Mouse (Mus musculus): ENCODE results near the gene Grin2c. TPM values are rescaled to one million over a fixed set of nuclear protein-coding genes. Genes with fewer than 3 reads are reported as not detected.

The Grin2c gene
- polyA plus RNA-seq, 1 experiment from 2014 or later = 0.24 TPM

- Histone ChIP-seq H3K4me3 (ENCODE audit: low read depth, low read length) (no peak overlapping the region), H3K9ac (replicated peaks; ENCODE audit: low read depth, low read length) (no peak overlapping the region), H3K9me3 (ENCODE audit: control insufficient read depth, low read length) (no peaks in the 10 kb centered on the region), H3K4me1 (ENCODE audit: control insufficient read depth, insufficient read depth, low read length) (no peaks in the 10 kb centered on the region), H3K27me3 (ENCODE audit: control insufficient read depth, insufficient read depth, low read length) (no peaks in the 10 kb centered on the region), H3K36me3 (ENCODE audit: control insufficient read depth, insufficient read depth, low read length) (no peaks in the 10 kb centered on the region), H3K27ac (ENCODE audit: low read depth, low read length) (no peak overlapping the region), H3K4me2 (ENCODE audit: low read depth, low read length) (no peak overlapping the region)
- 76% methylated on average over 19 of the region's 19 CpGs for WGBS
- ATAC-seq (ENCODE audit: low read depth) = no peak
These were observed 19.4 kb upstream of the Grin2c start for GRCm38 (mm10) chr11:115286201-115286993.

GRCm38 (mm10) chr11:115285282-115285681, 18.2 kb upstream of the Grin2c start:
- H3K4me3 ChIP-seq (ENCODE audit: low read depth, low read length) = no peak overlapping the region
- H3K9ac ChIP-seq (replicated peaks; ENCODE audit: low read depth, low read length) = no peak overlapping the region
- WGBS = 68% methylated on average over 4 of the region's 4 CpGs

GRCm38 (mm10) chr11:115283891-115284620, 17.0 kb upstream of the Grin2c start:
- Histone ChIP-seq H3K4me3 (ENCODE audit: low read depth, low read length) (no peak overlapping the region), H3K4me2 (ENCODE audit: low read depth, low read length) (no peak overlapping the region), H3K36me3 (ENCODE audit: control insufficient read depth, insufficient read depth, low read length) (no peaks in the 10 kb centered on the region), H3K27me3 (ENCODE audit: control insufficient read depth, insufficient read depth, low read length) (no peaks in the 10 kb centered on the region), H3K9ac (replicated peaks; ENCODE audit: low read depth, low read length) (no peak overlapping the region), H3K27ac (ENCODE audit: low read depth, low read length) (no peak overlapping the region), H3K4me1 (ENCODE audit: control insufficient read depth, insufficient read depth, low read length) (no peaks in the 10 kb centered on the region), H3K9me3 (ENCODE audit: control insufficient read depth, low read length) (no peaks in the 10 kb centered on the region)
- no peak for ATAC-seq (ENCODE audit: low read depth)
- WGBS = 88% methylated on average over 12 of the region's 12 CpGs

More at GRCm38 (mm10) chr11:115285282-115285681, 18.2 kb upstream of the Grin2c start:
- no peaks in the 10 kb centered on the region for H3K27me3 ChIP-seq (ENCODE audit: control insufficient read depth, insufficient read depth, low read length)
- ATAC-seq (ENCODE audit: low read depth) = no peak
- no peaks in the 10 kb centered on the region for H3K36me3 ChIP-seq (ENCODE audit: control insufficient read depth, insufficient read depth, low read length)
- H3K27ac ChIP-seq (ENCODE audit: low read depth, low read length) = no peak overlapping the region
- no peak overlapping the region for H3K4me2 ChIP-seq (ENCODE audit: low read depth, low read length)
- no peaks in the 10 kb centered on the region for H3K4me1 ChIP-seq (ENCODE audit: control insufficient read depth, insufficient read depth, low read length)
- no peaks in the 10 kb centered on the region for H3K9me3 ChIP-seq (ENCODE audit: control insufficient read depth, low read length)

GRCm38 (mm10) chr11:115283486-115283765, 16.4 kb upstream of the Grin2c start:
- no peak overlapping the region for H3K27ac ChIP-seq (ENCODE audit: low read depth, low read length)
- WGBS = 67% methylated on average over 9 of the region's 9 CpGs
- ATAC-seq (ENCODE audit: low read depth) = no peak

GRCm38 (mm10) chr11:115282723-115283485, 15.9 kb upstream of the Grin2c start:
- no peak overlapping the region for H3K27ac ChIP-seq (ENCODE audit: low read depth, low read length)
- ATAC-seq (ENCODE audit: low read depth) = no peak; the same call in 1 of the 2 replicates
- no peak overlapping the region for H3K9ac ChIP-seq (replicated peaks; ENCODE audit: low read depth, low read length)
- H3K4me2 ChIP-seq (ENCODE audit: low read depth, low read length) = no peak overlapping the region
- no peaks in the 10 kb centered on the region for H3K4me1 ChIP-seq (ENCODE audit: control insufficient read depth, insufficient read depth, low read length)
- H3K9me3 ChIP-seq (ENCODE audit: control insufficient read depth, low read length) = no peaks in the 10 kb centered on the region
- H3K36me3 ChIP-seq (ENCODE audit: control insufficient read depth, insufficient read depth, low read length) = no peaks in the 10 kb centered on the region
- H3K4me3 ChIP-seq (ENCODE audit: low read depth, low read length) = no peak overlapping the region
- 84% methylated on average over 8 of the region's 8 CpGs for WGBS
- H3K27me3 ChIP-seq (ENCODE audit: control insufficient read depth, insufficient read depth, low read length) = no peaks in the 10 kb centered on the region

More at GRCm38 (mm10) chr11:115283486-115283765, 16.4 kb upstream of the Grin2c start:
- no peak overlapping the region for H3K4me3 ChIP-seq (ENCODE audit: low read depth, low read length)
- no peaks in the 10 kb centered on the region for H3K9me3 ChIP-seq (ENCODE audit: control insufficient read depth, low read length)
- H3K36me3 ChIP-seq (ENCODE audit: control insufficient read depth, insufficient read depth, low read length) = no peaks in the 10 kb centered on the region
- H3K4me2 ChIP-seq (ENCODE audit: low read depth, low read length) = no peak overlapping the region
- H3K4me1 ChIP-seq (ENCODE audit: control insufficient read depth, insufficient read depth, low read length) = no peaks in the 10 kb centered on the region
- H3K9ac ChIP-seq (replicated peaks; ENCODE audit: low read depth, low read length) = no peak overlapping the region
- H3K27me3 ChIP-seq (ENCODE audit: control insufficient read depth, insufficient read depth, low read length) = no peaks in the 10 kb centered on the region

GRCm38 (mm10) chr11:115282295-115282694, 15.3 kb upstream of the Grin2c start:
- H3K4me2 ChIP-seq (ENCODE audit: low read depth, low read length) = no peak overlapping the region
- H3K4me3 ChIP-seq (ENCODE audit: low read depth, low read length) = no peak overlapping the region
- H3K9me3 ChIP-seq (ENCODE audit: control insufficient read depth, low read length) = no peaks in the 10 kb centered on the region
- H3K36me3 ChIP-seq (ENCODE audit: control insufficient read depth, insufficient read depth, low read length) = no peaks in the 10 kb centered on the region
- 0 out of 2 replicates have a peak overlapping the region, but pooled peaks have one; percentile 5 for H3K27ac ChIP-seq (ENCODE audit: low read depth, low read length)
- WGBS = 73% methylated on average over 8 of the region's 8 CpGs
- H3K9ac ChIP-seq (replicated peaks; ENCODE audit: low read depth, low read length) = no peak overlapping the region
- 0 out of 2 replicates have a peak, but pooled peaks cover 3% of the 10 kb centered on the region for H3K4me1 ChIP-seq (ENCODE audit: control insufficient read depth, insufficient read depth, low read length)
- no peak for ATAC-seq (ENCODE audit: low read depth)
- H3K27me3 ChIP-seq (ENCODE audit: control insufficient read depth, insufficient read depth, low read length) = no peaks in the 10 kb centered on the region

- H3K9ac ChIP-seq (replicated peaks; ENCODE audit: low read depth, low read length) = no peak overlapping the region
- no peak overlapping the region for H3K4me3 ChIP-seq (ENCODE audit: low read depth, low read length)
- H3K27ac ChIP-seq (ENCODE audit: low read depth, low read length) = no peak overlapping the region
- H3K4me1 ChIP-seq (ENCODE audit: control insufficient read depth, insufficient read depth, low read length) = peaks cover 9% of the 10 kb centered on the region
- 56% methylated on average over 1 of the region's 1 CpGs for WGBS
- no peaks in the 10 kb centered on the region for H3K36me3 ChIP-seq (ENCODE audit: control insufficient read depth, insufficient read depth, low read length)
- no peaks in the 10 kb centered on the region for H3K27me3 ChIP-seq (ENCODE audit: control insufficient read depth, insufficient read depth, low read length)
- H3K4me2 ChIP-seq (ENCODE audit: low read depth, low read length) = no peak overlapping the region
- no peak for ATAC-seq (ENCODE audit: low read depth)
- no peaks in the 10 kb centered on the region for H3K9me3 ChIP-seq (ENCODE audit: control insufficient read depth, low read length)
These were observed 12.7 kb upstream of the Grin2c start for GRCm38 (mm10) chr11:115279726-115280125.

- Histone ChIP-seq H3K9me3 (ENCODE audit: control insufficient read depth, low read length) (no peaks in the 10 kb centered on the region), H3K27ac (ENCODE audit: low read depth, low read length) (no peak overlapping the region), H3K27me3 (ENCODE audit: control insufficient read depth, insufficient read depth, low read length) (no peaks in the 10 kb centered on the region), H3K36me3 (ENCODE audit: control insufficient read depth, insufficient read depth, low read length) (no peaks in the 10 kb centered on the region), H3K4me3 (ENCODE audit: low read depth, low read length) (no peak overlapping the region), H3K4me2 (ENCODE audit: low read depth, low read length) (peak overlapping the region; percentile 68), H3K4me1 (ENCODE audit: control insufficient read depth, insufficient read depth, low read length) (peaks cover 9% of the 10 kb centered on the region), H3K9ac (replicated peaks; ENCODE audit: low read depth, low read length) (no peak overlapping the region)
- ATAC-seq (ENCODE audit: low read depth) = no peak
- 77% methylated on average over 6 of the region's 6 CpGs for WGBS
These were observed 11.1 kb upstream of the Grin2c start for GRCm38 (mm10) chr11:115278176-115278575.
